Comparison of ENCODE assay signal across 21 mouse cellular contexts in genomic region chr4:53949164-53949563, GRCm38 (mm10).
DNase-seq lines count a peak whose midpoint lies in the region; TF ChIP-seq lines count a peak whose summit lies in the region.
"Had no signal": no experiment of that assay in that cellular context is flagged by ENCODE, and none has a peak within 500 bp of the region (broad histone marks: within the 10 kb centered on the region; RNA-seq: fewer than 3 reads in every experiment).

No protein-coding gene starts in this region.

- no peak for TF ChIP-seq POLR2A in CH12.LX (IDR thresholded peaks at IDR 0.05; ENCODE audit: low read depth, low read length)

- DNase-seq in 3T3-L1 (ENCODE audit: low read depth, low spot score) (peak; percentile 45), CH12.LX (ENCODE audit: extremely low read depth) (peak; percentile 34)
- DNase-seq in Muller cell, postnatal 12 days (ENCODE audit: inconsistent ontology term) = peak; percentile 9
- DNase-seq in brain, adult 2 months (ENCODE audit: low read depth, low spot score) = peak; percentile 32
- DNase-seq in layer of hippocampus, adult 2 months (ENCODE audit: low spot score in 2 of 2) = no peak
- no peak for DNase-seq in ovary, postnatal 14 days (ENCODE audit: low spot score)
- no peak for DNase-seq in urinary bladder, postnatal 4 days (ENCODE audit: low spot score in 2 of 2)
- DNase-seq: B cell, adult 2 months; cerebellum, adult 11 months; cerebellum, adult 18-20 months; cerebellum, adult 8-10 months; cerebellum, adult 9-11 months; cerebellum, postnatal 14 days; cerebellum, postnatal 36 days; embryo, embryonic 11 days had no signal

- dilution Hi-C loops in CH12.LX (cut with MboI; ENCODE audit: extremely low pct_ligation_motif_present, extremely low pct_unique_long_range_greater_than_20kb, low sequenced_read_pairs) = no loop called here

- no peak overlapping the region for H3K4me3 ChIP-seq in CH12.LX (replicated peaks in 1 of 3; ENCODE audit: low read depth in 2 of 3, low read length in 2 of 3, poor library complexity in 1 of 3)
- H3K4me3 ChIP-seq in layer of hippocampus, adult 2 months = no peak overlapping the region
- H3K4me3 ChIP-seq: embryonic facial prominence, embryonic 13.5 days; embryonic facial prominence, embryonic 15.5 days; erythroblast, embryonic 14.5 days; forebrain, embryonic 10.5 days; forebrain, embryonic 12.5 days had no signal

- in situ Hi-C loops in CH12.LX (cut with MboI; ENCODE audit: low pct_ligation_motif_present, low pct_unique_long_range_greater_than_20kb, low sequenced_read_pairs) = no loop called here

- no peak overlapping the region for H3K27ac ChIP-seq in CH12.LX (ENCODE audit: insufficient read depth, low read depth)
- H3K27ac ChIP-seq in layer of hippocampus, adult 2 months = no peak overlapping the region
- H3K27ac ChIP-seq: embryonic facial prominence, embryonic 13.5 days; embryonic facial prominence, embryonic 15.5 days; forebrain, embryonic 10.5 days; forebrain, embryonic 12.5 days had no signal

- no peak overlapping the region; the same call in 1 of the 2 replicates for H3K9ac ChIP-seq in CH12.LX (ENCODE audit: insufficient read depth, low read depth)
- H3K9ac ChIP-seq: embryonic facial prominence, embryonic 13.5 days; embryonic facial prominence, embryonic 15.5 days; forebrain, embryonic 12.5 days had no signal

- peak; percentile 63; the same call in 1 of the 2 replicates for TF ChIP-seq EP300 in CH12.LX (IDR thresholded peaks at IDR 0.05; ENCODE audit: low read length)

- no peaks in the 10 kb centered on the region for H3K79me2 ChIP-seq in CH12.LX (replicated peaks; ENCODE audit: control insufficient read depth, extremely low read depth, insufficient read depth, poor library complexity, severe bottlenecking)

- TF ChIP-seq RAD21 in CH12.LX (IDR thresholded peaks at IDR 0.05; ENCODE audit: low read depth, low read length) = no peak

- H3K27me3 ChIP-seq in CH12.LX (replicated peaks) = no peaks in the 10 kb centered on the region
- H3K27me3 ChIP-seq: embryonic facial prominence, embryonic 13.5 days; embryonic facial prominence, embryonic 15.5 days; forebrain, embryonic 12.5 days had no signal

- H3K4me2 ChIP-seq in CH12.LX (ENCODE audit: insufficient read depth, low read depth, poor library complexity, severe bottlenecking) = peak overlapping the region; percentile 50; the same call in 1 of the 2 replicates
- H3K4me2 ChIP-seq: embryonic facial prominence, embryonic 13.5 days; embryonic facial prominence, embryonic 15.5 days; forebrain, embryonic 12.5 days had no signal

- H3K9me3 ChIP-seq in CH12.LX (replicated peaks; ENCODE audit: low read length) = no peaks in the 10 kb centered on the region
- H3K9me3 ChIP-seq: embryonic facial prominence, embryonic 13.5 days; embryonic facial prominence, embryonic 15.5 days; forebrain, embryonic 10.5 days; forebrain, embryonic 12.5 days; G1E had no signal

- H3K36me3 ChIP-seq in CH12.LX (replicated peaks in 1 of 2; ENCODE audit: control insufficient read depth in 1 of 2, insufficient read depth in 1 of 2, low read length in 1 of 2) = no peaks in the 10 kb centered on the region
- H3K36me3 ChIP-seq: embryonic facial prominence, embryonic 13.5 days; embryonic facial prominence, embryonic 15.5 days; forebrain, embryonic 10.5 days; forebrain, embryonic 12.5 days; G1E had no signal

- H3K4me1 ChIP-seq in CH12.LX (ENCODE audit: control insufficient read depth in 1 of 2, insufficient read depth in 2 of 2) = peaks cover 4 to 11% of the 10 kb centered on the region in 2 experiments; a peak in 3 of 4 replicates

- no peak for TF ChIP-seq CTCF in CH12.LX (conservative IDR thresholded peaks at IDR 0.05 in 1 of 2, IDR thresholded peaks at IDR 0.05 in 1 of 2; ENCODE audit: low read depth in 2 of 2, low read length in 2 of 2)
- no peak for TF ChIP-seq CTCF in layer of hippocampus, adult 2 months (conservative IDR thresholded peaks at IDR 0.05)

TF ChIP-seq in CH12.LX, 34 proteins besides CTCF, POLR2A, EP300 and RAD21:
- TF ChIP-seq MAX (IDR thresholded peaks at IDR 0.05; ENCODE audit: low read length) = no peak
- no peak for TF ChIP-seq UBTF (IDR thresholded peaks at IDR 0.05; ENCODE audit: low read depth, low read length)
- TF ChIP-seq ELF1 (IDR thresholded peaks at IDR 0.05; ENCODE audit: low read depth, low read length) = no peak
- no peak; the same call in 1 of the 2 replicates for TF ChIP-seq JUND (conservative IDR thresholded peaks at IDR 0.05; ENCODE audit: low read depth, low read length)
- no peak for TF ChIP-seq PAX5 (IDR thresholded peaks at IDR 0.05; ENCODE audit: low read length)
- no peak for TF ChIP-seq MAZ (IDR thresholded peaks at IDR 0.05; ENCODE audit: low read depth, low read length)
- TF ChIP-seq NRF1 (IDR thresholded peaks at IDR 0.05; ENCODE audit: low read depth, low read length) = no peak
- no peak for TF ChIP-seq HCFC1 (IDR thresholded peaks at IDR 0.05; ENCODE audit: low read depth, low read length)
- no peak for TF ChIP-seq POLR2AphosphoS2 (IDR thresholded peaks at IDR 0.05; ENCODE audit: low read depth, low read length)
- TF ChIP-seq MYC (IDR thresholded peaks at IDR 0.05; ENCODE audit: low read depth, low read length) = no peak
- peak; percentile 43 for TF ChIP-seq ETS1 (conservative IDR thresholded peaks at IDR 0.05; ENCODE audit: low read depth, low read length)
- TF ChIP-seq ZC3H11A (IDR thresholded peaks at IDR 0.05; ENCODE audit: low read depth, low read length) = no peak
- TF ChIP-seq IRF4 (IDR thresholded peaks at IDR 0.05; ENCODE audit: low read depth, low read length) = peak; percentile 50
- TF ChIP-seq ZMIZ1 (IDR thresholded peaks at IDR 0.05; ENCODE audit: low read depth, low read length) = no peak
- peak; percentile 7; the same call in 1 of the 2 replicates for TF ChIP-seq BHLHE40 (IDR thresholded peaks at IDR 0.05; ENCODE audit: low read depth, low read length)
- no peak for TF ChIP-seq RCOR1 (conservative IDR thresholded peaks at IDR 0.05; ENCODE audit: low read depth, low read length)
- TF ChIP-seq USF1 (IDR thresholded peaks at IDR 0.05; ENCODE audit: low read depth, low read length) = no peak
- TF ChIP-seq ZNF384 (IDR thresholded peaks at IDR 0.05; ENCODE audit: low read depth, low read length) = no peak
- no peak for TF ChIP-seq SMC3 (IDR thresholded peaks at IDR 0.05; ENCODE audit: low read depth, low read length)
- 0 out of 2 replicates have a peak, but pooled peaks have one; percentile 8 for TF ChIP-seq MAFK (IDR thresholded peaks at IDR 0.05; ENCODE audit: insufficient replicate concordance, low read length)
- no peak for TF ChIP-seq NELFE (IDR thresholded peaks at IDR 0.05; ENCODE audit: low read depth, low read length)
- TF ChIP-seq TBP (conservative IDR thresholded peaks at IDR 0.05; ENCODE audit: low read depth, low read length) = no peak
- no peak for TF ChIP-seq KAT2A (IDR thresholded peaks at IDR 0.05; ENCODE audit: insufficient replicate concordance, low read length)
- no peak for TF ChIP-seq USF2 (conservative IDR thresholded peaks at IDR 0.05; ENCODE audit: low read depth, low read length)
- TF ChIP-seq MEF2A (IDR thresholded peaks at IDR 0.05; ENCODE audit: borderline replicate concordance, low read depth, low read length) = peak; percentile 93
- no peak for TF ChIP-seq CHD2 (IDR thresholded peaks at IDR 0.05; ENCODE audit: low read length)
- TF ChIP-seq ZKSCAN1 (IDR thresholded peaks at IDR 0.05; ENCODE audit: borderline replicate concordance, low read depth, low read length) = no peak
- TF ChIP-seq JUN (IDR thresholded peaks at IDR 0.05; ENCODE audit: insufficient read depth, low read depth, low read length) = 0 out of 2 replicates have a peak, but pooled peaks have one; percentile 22
- no peak for TF ChIP-seq CHD1 (IDR thresholded peaks at IDR 0.05; ENCODE audit: low read depth, low read length)
- no peak for TF ChIP-seq E2F4 (IDR thresholded peaks at IDR 0.05; ENCODE audit: insufficient replicate concordance, low read depth, low read length)
- no peak for TF ChIP-seq MXI1 (IDR thresholded peaks at IDR 0.05; ENCODE audit: low read depth, low read length)
- TF ChIP-seq TCF12 (IDR thresholded peaks at IDR 0.05; ENCODE audit: low read depth, low read length) = no peak
- no peak for TF ChIP-seq SIN3A (IDR thresholded peaks at IDR 0.05; ENCODE audit: low read length)
- TF ChIP-seq GABPA (IDR thresholded peaks at IDR 0.05; ENCODE audit: insufficient replicate concordance, low read depth, low read length) = no peak
TF ChIP-seq in CH12.LX: peak in this region for 6.

Comparison
In these comparisons a context has a peak if more than half of its experiments do, and no peak if none do; other contexts are left out.
1. DNase-seq: peak in 3T3-L1 (single experiment), CH12.LX (single experiment), Muller cell, postnatal 12 days (single experiment) and brain, adult 2 months (single experiment); none in layer of hippocampus, adult 2 months (0 of 2), ovary, postnatal 14 days (single experiment) and urinary bladder, postnatal 4 days (0 of 2).